Mouse (Mus musculus) MEL (cell line): ENCODE data around the gene Rtn4rl1. TPM values are rescaled to one million over a fixed set of nuclear protein-coding genes. Genes with fewer than 3 reads are reported as not detected.

Experiments
- DNase-seq: peaks from one replicate; pipeline ENCODE4 v3.0.0; 2011; ENCODE audit warnings: low read depth, low spot score
- H3K27ac ChIP-seq: 2 replicates; pipeline ENCODE4 v1.5.1; 2012; ENCODE audit warnings: low read depth, mild to moderate bottlenecking, control low read depth, low read length, moderate library complexity; ENCODE audit not compliant: control insufficient read depth
- H3K27me3 ChIP-seq, 2 experiments: fragments of 150-350 bp in 1 of 2; sonication (generic) in 1 of 2; 2 replicates each; pipeline ENCODE4 v1.6.1; 2012; ENCODE audit warnings: low read length in 2 of 2, mild to moderate bottlenecking in 2 of 2, improper control_type of control experiment in 1 of 2, moderate library complexity in 1 of 2; ENCODE audit not compliant: insufficient read depth in 2 of 2, control insufficient read depth in 1 of 2
- H3K36me3 ChIP-seq, 2 experiments: 2 replicates each; pipeline ENCODE4 v1.6.1; 2012 to 2014; ENCODE audit warnings: low read length in 2 of 2, improper control_type of control experiment in 1 of 2, inconsistent platforms in 1 of 2, mild to moderate bottlenecking in 1 of 2; ENCODE audit not compliant: insufficient read depth in 2 of 2, control insufficient read depth in 1 of 2
- H3K4me1 ChIP-seq, 2 experiments: fragments of 150-350 bp in 1 of 2; sonication (generic) in 1 of 2; 2 replicates each; pipeline ENCODE4 v1.6.1; 2012; ENCODE audit warnings: low read length in 2 of 2, improper control_type of control experiment in 1 of 2, mild to moderate bottlenecking in 1 of 2; ENCODE audit not compliant: insufficient read depth in 2 of 2, control insufficient read depth in 1 of 2
- H3K4me3 ChIP-seq, 2 experiments: fragments of 150-350 bp in 1 of 2; sonication (generic) in 1 of 2; 2 replicates each; pipeline ENCODE4 v1.5.1; 2012; ENCODE audit warnings: low read depth in 2 of 2, low read length in 2 of 2, mild to moderate bottlenecking in 2 of 2, moderate library complexity in 2 of 2, control low read depth in 1 of 2, improper control_type of control experiment in 1 of 2; ENCODE audit not compliant: control insufficient read depth in 1 of 2, insufficient read depth in 1 of 2
- H3K79me2 ChIP-seq: 2 replicates; pipeline ENCODE4 v1.6.1; 2012; ENCODE audit warnings: mild to moderate bottlenecking, low read length, moderate library complexity; ENCODE audit not compliant: control insufficient read depth, poor library complexity, insufficient read depth
- H3K9ac ChIP-seq: 2 replicates; pipeline ENCODE4 v1.6.1; 2012; ENCODE audit warnings: low read depth, mild to moderate bottlenecking, control low read depth, low read length, moderate library complexity; ENCODE audit not compliant: control insufficient read depth, poor library complexity, severe bottlenecking
- H3K9me3 ChIP-seq: fragments of 150-350 bp; sonication (generic); replicated peaks from 2 replicates; pipeline ENCODE4 v1.6.1; 2012; ENCODE audit warnings: mild to moderate bottlenecking, low read length, improper control_type of control experiment, moderate library complexity; ENCODE audit not compliant: insufficient read depth
- BHLHE40 ChIP-seq: IDR thresholded peaks from 2 replicates; pipeline ENCODE4 v1.6.1; 2012; ENCODE audit warnings: low read depth, mild to moderate bottlenecking, inconsistent platforms, low read length, improper control_type of control experiment, borderline replicate concordance
- E2F4 ChIP-seq: IDR thresholded peaks from 2 replicates; pipeline ENCODE4 v1.6.1; 2011; ENCODE audit warnings: low read depth, low read length, improper control_type of control experiment, borderline replicate concordance
- ELF1 ChIP-seq: IDR thresholded peaks from 2 replicates; pipeline ENCODE4 v1.6.1; 2014; ENCODE audit warnings: low read depth, mild to moderate bottlenecking, inconsistent platforms, low read length, improper control_type of control experiment, moderate library complexity
- GATA1 ChIP-seq: IDR thresholded peaks from 2 replicates; pipeline ENCODE4 v1.6.1; 2011; ENCODE audit warnings: low read depth, low read length, improper control_type of control experiment
- HCFC1 ChIP-seq: IDR thresholded peaks from 2 replicates; pipeline ENCODE4 v1.6.1; 2012; ENCODE audit warnings: low read depth, mild to moderate bottlenecking, inconsistent platforms, low read length, improper control_type of control experiment, moderate library complexity
- JUND ChIP-seq: IDR thresholded peaks from 2 replicates; pipeline ENCODE4 v1.6.1; 2011; ENCODE audit warnings: low read depth, mild to moderate bottlenecking, improper control_type of control experiment, low read length
- KAT2A ChIP-seq: conservative IDR thresholded peaks from 2 replicates; pipeline ENCODE4 v1.6.1; 2012; ENCODE audit warnings: low read depth, low read length, improper control_type of control experiment, inconsistent platforms
- MAX ChIP-seq: IDR thresholded peaks from 2 replicates; pipeline ENCODE4 v1.6.1; 2011; ENCODE audit warnings: low read length, improper control_type of control experiment
- NELFE ChIP-seq: IDR thresholded peaks from 2 replicates; pipeline ENCODE4 v1.6.1; 2011; ENCODE audit warnings: low read depth, low read length, improper control_type of control experiment
- POLR2A ChIP-seq, 2 experiments: IDR thresholded peaks; 2 replicates each; pipeline ENCODE4 v1.6.1; 2011 to 2012; ENCODE audit warnings: low read length in 2 of 2, mild to moderate bottlenecking in 2 of 2, control low read depth in 1 of 2, improper control_type of control experiment in 1 of 2, low read depth in 1 of 2, moderate library complexity in 1 of 2; ENCODE audit not compliant: control insufficient read depth in 1 of 2, insufficient read depth in 1 of 2, poor library complexity in 1 of 2
- POLR2AphosphoS2 ChIP-seq: IDR thresholded peaks from 2 replicates; pipeline ENCODE4 v1.6.1; 2011; ENCODE audit warnings: low read length, improper control_type of control experiment
- POLR2AphosphoS5 ChIP-seq: IDR thresholded peaks from 2 replicates; pipeline ENCODE4 v1.6.1; 2012; ENCODE audit warnings: low read depth, borderline replicate concordance, mild to moderate bottlenecking, inconsistent platforms, low read length, moderate library complexity, mixed read lengths
- SIN3A ChIP-seq: IDR thresholded peaks from 2 replicates; pipeline ENCODE4 v1.6.1; 2012; ENCODE audit warnings: low read length, improper control_type of control experiment, inconsistent platforms
- TBP ChIP-seq: IDR thresholded peaks from 2 replicates; pipeline ENCODE4 v1.8.0; 2011; ENCODE audit warnings: low read depth, low read length, improper control_type of control experiment
- TCF12 ChIP-seq: IDR thresholded peaks from 2 replicates; pipeline ENCODE4 v1.6.1; 2014; ENCODE audit warnings: low read depth, mild to moderate bottlenecking, inconsistent platforms, low read length, improper control_type of control experiment, moderate library complexity
- USF2 ChIP-seq, 2 experiments: IDR thresholded peaks; 2 replicates each; pipeline ENCODE4 v1.6.1; 2011 to 2012; ENCODE audit warnings: improper control_type of control experiment in 2 of 2, low read length in 2 of 2, borderline replicate concordance in 1 of 2, inconsistent platforms in 1 of 2, low read depth in 1 of 2, mild to moderate bottlenecking in 1 of 2; ENCODE audit not compliant: insufficient read depth in 1 of 2
- polyA plus RNA-seq, 2 experiments: library from polyadenylated mRNA; stranded (reverse) in 1 of 2; unstranded in 1 of 2; fragments of >175 nt in 1 of 2; fragments of >200 nt in 1 of 2; gene quantifications; 2 replicates each; pipeline versions ENCODE4 v1.2.1 to v1.2.4; 2012; ENCODE audit warnings: low replicate concordance in 2 of 2, low read depth in 1 of 2; ENCODE audit not compliant: insufficient read length in 2 of 2, insufficient read depth in 1 of 2, missing spikeins in 1 of 2
- total RNA-seq: library from RNA; depleted of rRNA; stranded (reverse); fragments of 300-350 nt; gene quantifications from 2 replicates; pipeline ENCODE4 v1.2.3, GENCODE M21; 2012

The Rtn4rl1 gene
- total and polyA plus RNA-seq, 3 experiments: 0.35 to 2.6 TPM; not detected in 1

GRCm38 (mm10) chr11:75197956-75198355, 4.4 kb downstream of the Rtn4rl1 start:
- no peak for TF ChIP-seq TCF12
- TF ChIP-seq ELF1: 0 out of 2 replicates have a peak, but pooled peaks have one; percentile 6
- TF ChIP-seq NELFE: no peak
- no peak for TF ChIP-seq POLR2A (IDR thresholded peaks at IDR 0.05; ENCODE audit: control insufficient read depth in 1 of 2, insufficient read depth in 1 of 2, low read depth in 1 of 2, low read length in 2 of 2, poor library complexity in 1 of 2)
- TF ChIP-seq HCFC1: no peak
- peak; percentile 27; the same call in 1 of the 2 replicates for TF ChIP-seq SIN3A
- no peak for TF ChIP-seq MAX
- no peak for TF ChIP-seq TBP
- TF ChIP-seq POLR2AphosphoS5: no peak
- TF ChIP-seq BHLHE40: no peak
- Histone ChIP-seq H3K27ac (no peak overlapping the region), H3K27me3 (peaks cover 2 to 15% of the 10 kb centered on the region in 2 experiments; a peak in 2 of 4 replicates), H3K9ac (no peak overlapping the region), H3K9me3 (no peaks in the 10 kb centered on the region), H3K4me1 (peaks cover 2 to 15% of the 10 kb centered on the region in 2 experiments; a peak in 3 of 4 replicates), H3K36me3 (no peaks in the 10 kb centered on the region), H3K79me2 (no peaks in the 10 kb centered on the region), H3K4me3 (no peak overlapping the region)
- DNase-seq: peak; percentile 66

DNA sequence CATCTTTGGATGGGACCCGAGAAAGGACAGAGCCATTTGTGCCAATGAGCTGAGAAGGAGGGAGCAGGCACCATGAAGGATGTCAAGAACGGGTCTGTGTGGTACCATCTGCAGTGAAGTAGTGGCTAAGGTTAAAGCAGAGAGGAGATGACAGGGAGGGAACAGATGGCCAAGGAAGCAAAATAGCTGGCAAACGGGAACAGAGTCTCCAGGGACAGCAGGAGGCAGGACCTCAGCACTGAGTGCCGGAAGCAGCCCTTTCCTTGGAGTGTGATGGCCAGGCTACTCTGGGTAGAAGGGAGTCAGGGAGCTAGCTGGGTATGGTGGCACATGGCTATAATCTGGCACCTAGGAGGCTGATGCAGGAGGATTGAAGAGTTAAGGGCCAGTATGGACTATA, 5.2 kb downstream of the Rtn4rl1 start:
- no peak overlapping the region for H3K27ac ChIP-seq
- H3K9ac ChIP-seq: no peak overlapping the region
- H3K9me3 ChIP-seq: no peaks in the 10 kb centered on the region
- H3K36me3 ChIP-seq: no peaks in the 10 kb centered on the region
- H3K79me2 ChIP-seq: no peaks in the 10 kb centered on the region
- no peak for DNase-seq
- peaks cover 2 to 14% of the 10 kb centered on the region in 2 experiments; a peak in 2 of 4 replicates for H3K27me3 ChIP-seq
- no peak overlapping the region for H3K4me3 ChIP-seq
- H3K4me1 ChIP-seq: peaks cover 2 to 15% of the 10 kb centered on the region in 2 experiments; a peak in 3 of 4 replicates
- TF ChIP-seq KAT2A (no peak), GATA1 (no peak), POLR2AphosphoS5 (no peak), POLR2AphosphoS2 (no peak), ELF1 (no peak), USF2 (IDR thresholded peaks at IDR 0.05; ENCODE audit: borderline replicate concordance in 1 of 2, insufficient read depth in 1 of 2, low read depth in 1 of 2, low read length in 2 of 2) (no peak)

GRCm38 (mm10) chr11:75199951-75200350, 6.4 kb downstream of the Rtn4rl1 start:
- H3K4me1 ChIP-seq: peaks cover 2 to 7% of the 10 kb centered on the region in 2 experiments; a peak in 3 of 4 replicates

More at GRCm38 (mm10) chr11:75199951-75200350, 6.4 kb downstream of the Rtn4rl1 start:
- H3K79me2 ChIP-seq: no peaks in the 10 kb centered on the region
- no peak overlapping the region for H3K9ac ChIP-seq
- H3K36me3 ChIP-seq: no peaks in the 10 kb centered on the region
- H3K9me3 ChIP-seq: no peaks in the 10 kb centered on the region
- no peak overlapping the region for H3K27ac ChIP-seq
- no peak for TF ChIP-seq E2F4
- 0 out of 2 replicates have a peak, but pooled peaks have one; percentile 26 for TF ChIP-seq JUND
- TF ChIP-seq, all 39 proteins: peak for 1
- peaks cover 0 to 3% of the 10 kb centered on the region in 2 experiments; a peak in 1 of 4 replicates for H3K27me3 ChIP-seq
- DNase-seq: peak; percentile 75
- H3K4me3 ChIP-seq: no peak overlapping the region
